Mouse (Mus musculus): Measurements from ENCODE around the gene Zfr2. TPM values are rescaled to one million over a fixed set of nuclear protein-coding genes. Genes with fewer than 3 reads are reported as not detected.
"Not testable (repeated sequence)": the region's sequence is repeated elsewhere in the genome, so short reads cannot be mapped to it uniquely, and the experiment has no call there.

The Zfr2 gene
- polyA plus RNA-seq, 1 experiment from 2014 or later: 5.4 TPM

- no peaks in the 10 kb centered on the region for H3K9me3 ChIP-seq
- 75% methylated on average over 4 of the region's 4 CpGs for WGBS
- no peaks in the 10 kb centered on the region for H3K4me1 ChIP-seq
- H3K4me2 ChIP-seq: no peak overlapping the region
- no peaks in the 10 kb centered on the region for H3K36me3 ChIP-seq
- no peak overlapping the region for H3K4me3 ChIP-seq
- no peak overlapping the region for H3K27ac ChIP-seq
- peaks cover 3% of the 10 kb centered on the region; the same call in 1 of the 2 replicates for H3K27me3 ChIP-seq
- ATAC-seq (ENCODE audit: borderline replicate concordance, extremely low read depth, low FRiP score, low TSS enrichment): no peak
- H3K9ac ChIP-seq: no peak overlapping the region
Measured at GRCm38 (mm10) chr10:81204137-81204536, 28.8 kb upstream of the Zfr2 start.

- H3K4me2 ChIP-seq: no peak overlapping the region
- no peaks in the 10 kb centered on the region for H3K36me3 ChIP-seq
- WGBS: 92% methylated on average over 5 of the region's 5 CpGs
- no peak for ATAC-seq (ENCODE audit: borderline replicate concordance, extremely low read depth, low FRiP score, low TSS enrichment)
- H3K9ac ChIP-seq: no peak overlapping the region
- H3K4me1 ChIP-seq: no peaks in the 10 kb centered on the region
- H3K27ac ChIP-seq: no peak overlapping the region
- no peak overlapping the region for H3K4me3 ChIP-seq
- H3K9me3 ChIP-seq: no peaks in the 10 kb centered on the region
- no peaks in the 10 kb centered on the region; the same call in 1 of the 2 replicates for H3K27me3 ChIP-seq
Measured at GRCm38 (mm10) chr10:81210154-81210553, 22.8 kb upstream of the Zfr2 start.

GRCm38 (mm10) chr10:81216260-81216659, 16.7 kb upstream of the Zfr2 start:
- ATAC-seq (ENCODE audit: borderline replicate concordance, extremely low read depth, low FRiP score, low TSS enrichment): no peak
- Histone ChIP-seq H3K9me3 (no peaks in the 10 kb centered on the region), H3K27me3 (peaks cover 13% of the 10 kb centered on the region; the same call in 1 of the 2 replicates), H3K4me3 (no peak overlapping the region), H3K27ac (no peak overlapping the region), H3K4me1 (no peaks in the 10 kb centered on the region), H3K9ac (no peak overlapping the region), H3K36me3 (no peaks in the 10 kb centered on the region), H3K4me2 (no peak overlapping the region)
- 91% methylated on average over 6 of the region's 6 CpGs for whole genome bisulfite sequencing

GRCm38 (mm10) chr10:81216810-81217209, 16.1 kb upstream of the Zfr2 start:
- Histone ChIP-seq H3K4me3 (no peak overlapping the region), H3K27me3 (peaks cover 13% of the 10 kb centered on the region; the same call in 1 of the 2 replicates), H3K9me3 (no peaks in the 10 kb centered on the region), H3K4me2 (no peak overlapping the region), H3K27ac (no peak overlapping the region), H3K36me3 (no peaks in the 10 kb centered on the region), H3K9ac (no peak overlapping the region), H3K4me1 (no peaks in the 10 kb centered on the region)
- WGBS: 77% methylated on average over 6 of the region's 6 CpGs
- no peak for ATAC-seq (ENCODE audit: borderline replicate concordance, extremely low read depth, low FRiP score, low TSS enrichment)

- not testable (repeated sequence) for H3K9ac ChIP-seq; ATAC-seq (ENCODE audit: borderline replicate concordance, extremely low read depth, low FRiP score, low TSS enrichment); H3K4me2 ChIP-seq; H3K9me3 ChIP-seq; H3K27ac ChIP-seq; H3K36me3 ChIP-seq; H3K4me3 ChIP-seq; H3K4me1 ChIP-seq
- 17% methylated on average over 1 of the region's 1 CpGs for WGBS
- peaks cover 13% of the 10 kb centered on the region; the same call in 1 of the 2 replicates for H3K27me3 ChIP-seq
Measured at GRCm38 (mm10) chr10:81217267-81217666, 15.7 kb upstream of the Zfr2 start.

GRCm38 (mm10) chr10:81217964-81218363, 15.0 kb upstream of the Zfr2 start:
- ATAC-seq (ENCODE audit: borderline replicate concordance, extremely low read depth, low FRiP score, low TSS enrichment): peak; percentile 49; the same call in 1 of the 2 replicates
- H3K4me2 ChIP-seq: no peak overlapping the region
- H3K4me3 ChIP-seq: no peak overlapping the region
- peaks cover 13% of the 10 kb centered on the region; the same call in 1 of the 2 replicates for H3K27me3 ChIP-seq
- H3K4me1 ChIP-seq: no peaks in the 10 kb centered on the region
- H3K9ac ChIP-seq: no peak overlapping the region
- WGBS: 23% methylated on average over 7 of the region's 7 CpGs
- H3K9me3 ChIP-seq: no peaks in the 10 kb centered on the region
- H3K36me3 ChIP-seq: no peaks in the 10 kb centered on the region
- no peak overlapping the region for H3K27ac ChIP-seq

- WGBS: 82% methylated on average over 5 of the region's 5 CpGs
- no peak for ATAC-seq (ENCODE audit: borderline replicate concordance, extremely low read depth, low FRiP score, low TSS enrichment)
- peaks cover 13% of the 10 kb centered on the region; the same call in 1 of the 2 replicates for H3K27me3 ChIP-seq
- no peaks in the 10 kb centered on the region for H3K36me3 ChIP-seq
- no peak overlapping the region for H3K4me2 ChIP-seq
- no peak overlapping the region for H3K4me3 ChIP-seq
- no peak overlapping the region for H3K9ac ChIP-seq
- H3K4me1 ChIP-seq: no peaks in the 10 kb centered on the region
- H3K9me3 ChIP-seq: no peaks in the 10 kb centered on the region
- no peak overlapping the region for H3K27ac ChIP-seq
Measured at GRCm38 (mm10) chr10:81221402-81222015, 11.4 kb upstream of the Zfr2 start.

- not testable (repeated sequence) for ATAC-seq (ENCODE audit: borderline replicate concordance, extremely low read depth, low FRiP score, low TSS enrichment); H3K27ac ChIP-seq; H3K4me2 ChIP-seq; H3K4me3 ChIP-seq; H3K9ac ChIP-seq; H3K4me1 ChIP-seq; H3K36me3 ChIP-seq; H3K9me3 ChIP-seq
- 31% methylated on average over 2 of the region's 2 CpGs for WGBS
- H3K27me3 ChIP-seq: peaks cover 17% of the 10 kb centered on the region; the same call in 1 of the 2 replicates
Measured at GRCm38 (mm10) chr10:81223731-81224130, 9.2 kb upstream of the Zfr2 start.

- peaks cover 41% of the 10 kb centered on the region for H3K27me3 ChIP-seq
- no peaks in the 10 kb centered on the region for H3K36me3 ChIP-seq
- H3K9ac ChIP-seq: no peak overlapping the region
- no peak overlapping the region for H3K4me3 ChIP-seq
- H3K4me2 ChIP-seq: no peak overlapping the region
- H3K27ac ChIP-seq: no peak overlapping the region
- peaks cover 12% of the 10 kb centered on the region for H3K4me1 ChIP-seq
- ATAC-seq (ENCODE audit: borderline replicate concordance, extremely low read depth, low FRiP score, low TSS enrichment): no peak
- 13% methylated on average over 20 of the region's 20 CpGs for WGBS
- no peaks in the 10 kb centered on the region for H3K9me3 ChIP-seq
Measured at GRCm38 (mm10) chr10:81229735-81230437, 3.1 kb upstream of the Zfr2 start.

- Histone ChIP-seq H3K9ac (no peak within 1 kb of the TSS), H3K4me1 (peaks cover 12% of the 10 kb centered on the region)
Measured at GRCm38 (mm10) chr10:81230438-81231332, 2.3 kb upstream of the Zfr2 start, which contains the start of gene Atcay. Gene Atcay, minus strand, starts transcription at chr10:81230833.

GRCm38 (mm10) chr10:81231436-81231835, 1.5 kb upstream of the Zfr2 start:
- ATAC-seq (ENCODE audit: borderline replicate concordance, extremely low read depth, low FRiP score, low TSS enrichment): no peak
- peaks cover 41% of the 10 kb centered on the region for H3K27me3 ChIP-seq

More at GRCm38 (mm10) chr10:81230438-81231332, 2.3 kb upstream of the Zfr2 start, which contains the start of gene Atcay:
- no peaks in the 10 kb centered on the region for H3K36me3 ChIP-seq
- WGBS: 10% methylated on average over 27 of the region's 27 CpGs
- H3K4me3 ChIP-seq: no peak within 1 kb of the TSS
- H3K27me3 ChIP-seq: peaks cover 41% of the 10 kb centered on the region
- no peak for ATAC-seq (ENCODE audit: borderline replicate concordance, extremely low read depth, low FRiP score, low TSS enrichment)
- no peaks in the 10 kb centered on the region for H3K9me3 ChIP-seq
- H3K4me2 ChIP-seq: no peak within 1 kb of the TSS
- no peak within 1 kb of the TSS for H3K27ac ChIP-seq

More at GRCm38 (mm10) chr10:81231436-81231835, 1.5 kb upstream of the Zfr2 start:
- Histone ChIP-seq H3K4me1 (peaks cover 12% of the 10 kb centered on the region), H3K4me3 (no peak overlapping the region), H3K27ac (no peak overlapping the region), H3K4me2 (no peak overlapping the region), H3K36me3 (no peaks in the 10 kb centered on the region), H3K9ac (no peak overlapping the region), H3K9me3 (no peaks in the 10 kb centered on the region)
- 49% methylated on average over 7 of the region's 7 CpGs for WGBS

All from lung, embryonic 15.5 days (tissue).